In genomic region chr9:57149021-57149420, GRCm38 (mm10) we compare ENCODE assay signal across 9 mouse cellular contexts. TPM values are rescaled to one million over a fixed set of nuclear protein-coding genes. Genes with fewer than 3 reads are reported as not detected.
DNase-seq lines count a peak whose midpoint lies in the region; ATAC-seq and TF ChIP-seq lines count a peak whose summit lies in the region.
"Had no signal": no experiment of that assay in that cellular context is flagged by ENCODE, and none has a peak within 500 bp of the region (broad histone marks: within the 10 kb centered on the region; RNA-seq: fewer than 3 reads in every experiment).

No protein-coding gene starts in this region.

- 73% methylated on average over 6 of the region's 6 CpGs for WGBS in embryonic facial prominence, embryonic 13.5 days
- WGBS in intestine, embryonic 16.5 days = 62% methylated on average over 6 of the region's 6 CpGs
- 64% methylated on average over 6 of the region's 6 CpGs for WGBS in neural tube, embryonic 14.5 days

- intact Hi-C loops in left cerebral cortex, adult 2 months (cut with DNase I) = no loop called here
- intact Hi-C loops in left cerebral cortex, postnatal 36 days (cut with DNase I) = no loop called here

- H3K4me3 ChIP-seq in left cerebral cortex, adult 2 months = peak overlapping the region; percentile 68
- peak overlapping the region; percentile 62 for H3K4me3 ChIP-seq in embryonic facial prominence, embryonic 13.5 days
- H3K4me3 ChIP-seq in intestine, embryonic 16.5 days (ENCODE audit: low read length) = peak overlapping the region; percentile 66
- H3K4me3 ChIP-seq in neural tube, embryonic 14.5 days (ENCODE audit: low read depth, low read length) = peak overlapping the region; percentile 50

- peak overlapping the region; percentile 92 for H3K27ac ChIP-seq in left cerebral cortex, adult 2 months
- no peak overlapping the region; the same call in 1 of the 2 replicates for H3K27ac ChIP-seq in embryonic facial prominence, embryonic 13.5 days
- peak overlapping the region; percentile 93 for H3K27ac ChIP-seq in intestine, embryonic 16.5 days (ENCODE audit: low read length)
- H3K27ac ChIP-seq in neural tube, embryonic 14.5 days (ENCODE audit: low read depth, low read length) = peak overlapping the region; percentile 90

- H3K4me1 ChIP-seq in embryonic facial prominence, embryonic 13.5 days = peaks cover 17% of the 10 kb centered on the region
- H3K4me1 ChIP-seq in intestine, embryonic 16.5 days (ENCODE audit: control insufficient read depth, insufficient read depth, low read length) = peaks cover 11% of the 10 kb centered on the region
- H3K4me1 ChIP-seq in neural tube, embryonic 14.5 days (ENCODE audit: control insufficient read depth, insufficient read depth, low read length) = peaks cover 14% of the 10 kb centered on the region

- H3K4me2 ChIP-seq in embryonic facial prominence, embryonic 13.5 days = peak overlapping the region; percentile 68
- peak overlapping the region; percentile 78 for H3K4me2 ChIP-seq in intestine, embryonic 16.5 days (ENCODE audit: low read depth, low read length)
- peak overlapping the region; percentile 80 for H3K4me2 ChIP-seq in neural tube, embryonic 14.5 days (ENCODE audit: low read depth, low read length)

- DNase-seq in left cerebral cortex, adult 2 months (ENCODE audit: extremely low spot score in 1 of 2, low spot score in 2 of 2) = no peak
- no peak for DNase-seq in left cerebral cortex, postnatal 36 days (ENCODE audit: low spot score in 2 of 2)
- DNase-seq in frontal cortex, postnatal 36 days (ENCODE audit: low spot score in 2 of 2) = no peak
- no peak for DNase-seq in lung, postnatal 4 days
- no peak for DNase-seq in frontal cortex, postnatal 10 days (ENCODE audit: low spot score in 2 of 2)
- DNase-seq: adrenal gland, adult 8-10 months had no signal

- ATAC-seq in embryonic facial prominence, embryonic 13.5 days (ENCODE audit: insufficient number of reproducible peaks, insufficient read depth, low FRiP score, low TSS enrichment, low read depth) = no peak
- no peak for ATAC-seq in intestine, embryonic 16.5 days
- no peak for ATAC-seq in neural tube, embryonic 14.5 days (ENCODE audit: low read depth)

- peak overlapping the region; percentile 72; the same call in 1 of the 2 replicates for H3K9ac ChIP-seq in embryonic facial prominence, embryonic 13.5 days
- peak overlapping the region; percentile 81 for H3K9ac ChIP-seq in intestine, embryonic 16.5 days (ENCODE audit: low read depth, low read length)
- H3K9ac ChIP-seq in neural tube, embryonic 14.5 days (replicated peaks; ENCODE audit: low read depth, low read length) = peak overlapping the region; percentile 55

- TF ChIP-seq CTCF in left cerebral cortex, adult 2 months (IDR thresholded peaks at IDR 0.05) = no peak

- H3K36me3 ChIP-seq in embryonic facial prominence, embryonic 13.5 days = 0 out of 2 replicates have a peak, but pooled peaks cover 10% of the 10 kb centered on the region
- no peaks in the 10 kb centered on the region for H3K36me3 ChIP-seq in intestine, embryonic 16.5 days (ENCODE audit: control insufficient read depth, insufficient read depth, low read length)
- H3K36me3 ChIP-seq in neural tube, embryonic 14.5 days (ENCODE audit: control insufficient read depth, insufficient read depth, low read length) = no peaks in the 10 kb centered on the region

- no peaks in the 10 kb centered on the region for H3K9me3 ChIP-seq in embryonic facial prominence, embryonic 13.5 days
- H3K9me3 ChIP-seq in intestine, embryonic 16.5 days (ENCODE audit: control insufficient read depth, low read length) = no peaks in the 10 kb centered on the region
- H3K9me3 ChIP-seq in neural tube, embryonic 14.5 days (ENCODE audit: control insufficient read depth, low read length) = no peaks in the 10 kb centered on the region

- no peaks in the 10 kb centered on the region for H3K27me3 ChIP-seq in embryonic facial prominence, embryonic 13.5 days
- no peaks in the 10 kb centered on the region for H3K27me3 ChIP-seq in intestine, embryonic 16.5 days (replicated peaks; ENCODE audit: control insufficient read depth, insufficient read depth, low read length)
- no peaks in the 10 kb centered on the region for H3K27me3 ChIP-seq in neural tube, embryonic 14.5 days (ENCODE audit: control insufficient read depth, insufficient read depth, low read length)

RNA-seq across cellular contexts. Expression of gene Neil1, which starts 0.9 kb away (rescaled TPM):
- total RNA-seq in left cerebral cortex, adult 2 months (2021) = 10 to 100 TPM in 1 of 2 experiments, 1 to 10 TPM in 1; 9.9 to 10.5 TPM
- 1 to 10 TPM; 8.6 TPM for total RNA-seq in left cerebral cortex, postnatal 36 days (2021)
- 7.2 and 10.1 TPM in 2 replicates for polyA plus RNA-seq in embryonic facial prominence, embryonic 13.5 days (2015; fragmentation: Nextera tagmentation; extraction: Ambion mirVana)
- 8.6 TPM in 2 replicates for polyA plus RNA-seq in intestine, embryonic 16.5 days (2015; fragmentation: Nextera tagmentation; extraction: Ambion mirVana)
- polyA plus RNA-seq in neural tube, embryonic 14.5 days (2014; fragmentation: Nextera tagmentation; extraction: Ambion mirVana) = 6.6 and 7.7 TPM in 2 replicates

RNA-seq across cellular contexts. Expression of gene Commd4, which starts 9.1 kb away (rescaled TPM):
- total RNA-seq in left cerebral cortex, adult 2 months (2021) = 10 to 100 TPM; 84.1 to 93.1 TPM
- total RNA-seq in left cerebral cortex, postnatal 36 days (2021) = 10 to 100 TPM; 78.1 to 94.0 TPM
- polyA plus RNA-seq in embryonic facial prominence, embryonic 13.5 days (2015; fragmentation: Nextera tagmentation; extraction: Ambion mirVana) = 91.8 and 97.7 TPM in 2 replicates
- 111 and 120 TPM in 2 replicates for polyA plus RNA-seq in intestine, embryonic 16.5 days (2015; fragmentation: Nextera tagmentation; extraction: Ambion mirVana)
- 138 and 161 TPM in 2 replicates for polyA plus RNA-seq in neural tube, embryonic 14.5 days (2014; fragmentation: Nextera tagmentation; extraction: Ambion mirVana)

RNA-seq across cellular contexts. Expression of gene Man2c1, which starts 18.5 kb away (rescaled TPM):
- 100 to 1,000 TPM; 150 to 175 TPM for total RNA-seq in left cerebral cortex, adult 2 months (2021)
- 100 to 1,000 TPM; 107 to 172 TPM for total RNA-seq in left cerebral cortex, postnatal 36 days (2021)
- 66.9 and 77.5 TPM in 2 replicates for polyA plus RNA-seq in embryonic facial prominence, embryonic 13.5 days (2015; fragmentation: Nextera tagmentation; extraction: Ambion mirVana)
- 45.4 and 52.7 TPM in 2 replicates for polyA plus RNA-seq in intestine, embryonic 16.5 days (2015; fragmentation: Nextera tagmentation; extraction: Ambion mirVana)
- 43.2 and 49.9 TPM in 2 replicates for polyA plus RNA-seq in neural tube, embryonic 14.5 days (2014; fragmentation: Nextera tagmentation; extraction: Ambion mirVana)
